Mouse (Mus musculus): ENCODE measurements around the gene Dpep2nb.

Dpep2nb gene

GRCm38 (mm10) chr8:105961536-105961935, 44.2 kb downstream of the Dpep2nb start:
- DNase-seq (ENCODE audit: low spot score in 2 of 2): no peak

DNA sequence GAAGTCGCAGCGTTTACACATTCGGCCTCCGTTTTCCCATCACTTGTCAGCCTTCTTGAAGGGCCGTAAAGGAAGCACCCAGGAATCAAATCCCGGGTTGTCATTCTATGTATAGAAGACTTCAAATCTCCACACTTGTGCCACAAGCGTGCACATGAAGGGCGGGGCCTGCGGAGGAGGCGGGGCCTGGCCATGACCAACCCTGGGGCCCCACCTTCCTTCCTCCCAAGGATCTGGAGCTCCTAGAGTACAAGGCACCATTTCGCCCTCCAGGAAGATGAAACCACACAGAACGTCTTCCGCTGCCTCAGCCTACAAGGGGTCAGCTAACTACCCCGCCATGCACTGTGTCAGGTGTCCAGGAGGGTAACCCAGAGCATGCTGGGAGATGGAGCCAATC, 44.7 kb downstream of the Dpep2nb start:
- DNase-seq (ENCODE audit: low spot score in 2 of 2): peak in 1 of 2 experiments; percentile 60

DNA sequence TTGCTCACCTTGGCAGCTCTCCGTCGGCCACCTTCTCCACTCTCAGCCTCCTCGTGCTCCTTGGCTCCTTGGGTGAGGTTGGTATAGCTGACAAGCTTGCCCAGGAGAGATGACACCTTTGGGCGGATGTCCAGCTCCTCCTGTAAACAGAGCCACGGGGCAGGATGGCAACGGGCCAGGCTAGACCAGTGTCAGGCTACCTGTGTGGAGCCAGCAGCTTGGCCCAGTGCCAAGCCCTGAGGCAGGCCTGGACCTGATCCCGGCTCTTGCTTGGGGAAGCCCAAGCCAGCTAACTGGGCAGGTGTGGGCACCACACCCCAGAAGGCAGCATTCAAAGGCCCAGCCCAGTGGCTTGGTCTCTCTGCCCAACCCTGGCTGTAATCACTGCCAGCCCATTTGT, 46.4 kb downstream of the Dpep2nb start:
- DNase-seq (ENCODE audit: low spot score in 2 of 2): no peak

GRCm38 (mm10) chr8:105957813-105958212, 48.0 kb downstream of the Dpep2nb start:
- DNase-seq (ENCODE audit: low spot score in 2 of 2): no peak

GRCm38 (mm10) chr8:105956556-105956955, 49.2 kb downstream of the Dpep2nb start:
- DNase-seq (ENCODE audit: low spot score in 2 of 2): no peak

GRCm38 (mm10) chr8:105951057-105951659, 54.6 kb downstream of the Dpep2nb start:
- no peak for DNase-seq (ENCODE audit: low spot score in 2 of 2)

- no peak for DNase-seq (ENCODE audit: low spot score in 2 of 2)
Observed at GRCm38 (mm10) chr8:105949350-105949749, 56.4 kb downstream of the Dpep2nb start.

Data from spleen, postnatal 4 days (tissue).